Mouse (Mus musculus): ENCODE measurements at regions not wholly inside any gene's neighbourhood (a gene's known extent, or its start where the extent isn't known, plus 50 kb on each side); places are given as distances from the start of the nearest gene placed in this dataset.

DNA sequence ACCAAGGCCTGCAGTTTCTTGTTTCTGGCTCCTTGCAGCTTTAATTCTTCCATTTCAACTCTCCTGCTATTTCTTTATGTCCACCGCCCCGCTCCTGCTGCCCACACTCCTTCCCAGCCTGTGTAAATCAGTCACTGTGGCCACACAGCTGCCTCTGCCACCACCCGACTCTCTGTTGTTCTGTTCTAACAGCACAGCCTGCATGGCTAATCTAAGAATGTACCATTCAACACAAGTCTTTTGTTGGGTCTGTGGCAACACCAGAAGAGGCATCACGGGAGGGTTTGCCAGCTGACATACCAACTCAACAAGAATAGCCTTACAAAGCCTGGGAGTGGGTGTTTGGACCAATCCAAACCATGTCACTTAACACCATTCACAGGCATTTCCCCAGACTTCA is 264.9 kb upstream of the Pum3 start:
- no peak for DNase-seq
- Histone ChIP-seq H3K36me3 (ENCODE audit: control insufficient read depth, insufficient read depth, low read length) (no peaks in the 10 kb centered on the region), H3K27ac (ENCODE audit: control insufficient read depth, insufficient read depth, low read length) (no peak overlapping the region), H3K4me1 (replicated peaks; ENCODE audit: control insufficient read depth, insufficient read depth, low read length) (no peaks in the 10 kb centered on the region), H3K27me3 (ENCODE audit: control insufficient read depth, insufficient read depth, low read length) (no peaks in the 10 kb centered on the region), H3K4me3 (ENCODE audit: control insufficient read depth, insufficient read depth, low read length) (no peak overlapping the region)
- 94% methylated on average over 4 of the region's 4 CpGs for WGBS
- no peak for TF ChIP-seq POLR2A (IDR thresholded peaks at IDR 0.05; ENCODE audit: control insufficient read depth, extremely low read depth, insufficient read depth, low read length, poor library complexity)
- no peak for TF ChIP-seq CTCF (IDR thresholded peaks at IDR 0.05; ENCODE audit: borderline replicate concordance, control insufficient read depth, extremely low read depth, insufficient read depth, low read length, poor library complexity)

GRCm38 (mm10) chr19:27693706-27694105 is 264.1 kb upstream of the Pum3 start:
- no peak overlapping the region for H3K27ac ChIP-seq (ENCODE audit: control insufficient read depth, insufficient read depth, low read length)
- 85% methylated on average over 7 of the region's 7 CpGs for WGBS
- DNase-seq: peak; percentile 14
- no peaks in the 10 kb centered on the region for H3K36me3 ChIP-seq (ENCODE audit: control insufficient read depth, insufficient read depth, low read length)
- no peaks in the 10 kb centered on the region for H3K4me1 ChIP-seq (replicated peaks; ENCODE audit: control insufficient read depth, insufficient read depth, low read length)
- no peak overlapping the region for H3K4me3 ChIP-seq (ENCODE audit: control insufficient read depth, insufficient read depth, low read length)
- H3K27me3 ChIP-seq (ENCODE audit: control insufficient read depth, insufficient read depth, low read length): no peaks in the 10 kb centered on the region
- no peak for TF ChIP-seq POLR2A (IDR thresholded peaks at IDR 0.05; ENCODE audit: control insufficient read depth, extremely low read depth, insufficient read depth, low read length, poor library complexity)
- no peak for TF ChIP-seq CTCF (IDR thresholded peaks at IDR 0.05; ENCODE audit: borderline replicate concordance, control insufficient read depth, extremely low read depth, insufficient read depth, low read length, poor library complexity)

DNA sequence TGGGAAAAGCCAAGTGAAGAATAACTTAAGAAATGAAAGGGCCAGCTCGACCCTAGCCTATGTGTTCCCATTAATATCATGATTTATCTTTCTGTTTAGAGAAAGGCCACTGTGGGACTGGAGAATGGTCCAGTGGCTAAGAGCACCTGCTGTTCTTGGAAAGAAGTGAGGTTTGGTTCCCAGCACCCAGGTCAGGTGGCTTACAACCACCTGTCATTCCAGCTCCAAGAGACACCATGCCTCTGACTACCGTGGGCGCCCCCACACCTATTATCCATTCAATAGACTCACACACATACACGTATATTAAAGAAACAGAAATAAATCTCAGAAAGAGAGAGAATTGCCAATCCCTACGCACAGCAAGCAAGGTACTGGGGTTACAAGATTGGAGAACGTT is 263.3 kb upstream of the Pum3 start:
- Histone ChIP-seq H3K4me1 (replicated peaks; ENCODE audit: control insufficient read depth, insufficient read depth, low read length) (no peaks in the 10 kb centered on the region), H3K27ac (ENCODE audit: control insufficient read depth, insufficient read depth, low read length) (no peak overlapping the region), H3K36me3 (ENCODE audit: control insufficient read depth, insufficient read depth, low read length) (no peaks in the 10 kb centered on the region), H3K27me3 (ENCODE audit: control insufficient read depth, insufficient read depth, low read length) (no peaks in the 10 kb centered on the region), H3K4me3 (ENCODE audit: control insufficient read depth, insufficient read depth, low read length) (no peak overlapping the region)
- TF ChIP-seq POLR2A (IDR thresholded peaks at IDR 0.05; ENCODE audit: control insufficient read depth, extremely low read depth, insufficient read depth, low read length, poor library complexity) (no peak), CTCF (IDR thresholded peaks at IDR 0.05; ENCODE audit: borderline replicate concordance, control insufficient read depth, extremely low read depth, insufficient read depth, low read length, poor library complexity) (no peak)
- no peak for DNase-seq
- WGBS: 96% methylated on average over 6 of the region's 6 CpGs

DNA sequence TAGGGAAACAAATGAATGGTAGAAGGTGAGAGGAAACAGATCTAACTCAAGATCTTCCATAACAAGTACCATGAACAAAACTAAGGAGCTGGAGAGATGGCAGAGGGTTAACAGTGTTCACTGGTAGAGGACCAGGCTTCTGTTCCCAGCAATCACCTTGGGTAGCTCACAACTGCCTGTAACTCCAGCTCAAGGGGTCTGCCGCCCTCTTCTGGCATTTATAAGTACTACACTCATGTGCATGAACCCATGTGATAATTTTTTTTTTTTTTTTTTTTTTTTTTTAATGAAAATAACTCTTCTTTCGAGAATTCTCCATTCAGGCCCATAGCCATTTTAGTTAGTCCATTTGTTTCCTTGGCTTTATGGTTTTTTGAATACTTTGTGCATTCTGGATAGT is 253.8 kb upstream of the Pum3 start:
- H3K4me3 ChIP-seq (ENCODE audit: control insufficient read depth, insufficient read depth, low read length): no peak overlapping the region
- H3K27me3 ChIP-seq (ENCODE audit: control insufficient read depth, insufficient read depth, low read length): no peaks in the 10 kb centered on the region
- peak; percentile 12 for DNase-seq
- no peaks in the 10 kb centered on the region for H3K4me1 ChIP-seq (replicated peaks; ENCODE audit: control insufficient read depth, insufficient read depth, low read length)
- TF ChIP-seq POLR2A (IDR thresholded peaks at IDR 0.05; ENCODE audit: control insufficient read depth, extremely low read depth, insufficient read depth, low read length, poor library complexity) (no peak), CTCF (IDR thresholded peaks at IDR 0.05; ENCODE audit: borderline replicate concordance, control insufficient read depth, extremely low read depth, insufficient read depth, low read length, poor library complexity) (no peak)
- no peaks in the 10 kb centered on the region for H3K36me3 ChIP-seq (ENCODE audit: control insufficient read depth, insufficient read depth, low read length)
- H3K27ac ChIP-seq (ENCODE audit: control insufficient read depth, insufficient read depth, low read length): no peak overlapping the region
- WGBS: 71% methylated on average over 2 of the region's 2 CpGs

DNA sequence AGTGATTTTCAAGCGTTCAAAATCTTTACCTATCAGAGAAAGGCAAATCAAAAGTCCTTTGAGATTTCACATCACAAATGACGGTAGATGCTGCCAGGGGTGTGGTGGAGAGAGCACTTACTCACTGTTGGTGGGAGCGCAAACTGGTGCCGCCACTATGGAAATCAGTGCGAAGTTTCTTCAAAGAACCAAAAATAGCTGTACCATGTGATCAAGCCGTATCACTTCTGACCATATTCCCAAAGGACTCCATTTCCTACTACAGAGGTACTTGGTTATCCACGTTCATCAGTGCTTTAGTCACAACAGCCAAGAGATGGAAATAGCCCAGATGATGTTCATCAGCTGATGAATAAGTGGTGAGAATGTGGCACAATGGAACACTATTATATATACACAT is 249.8 kb upstream of the Pum3 start:
- no peak for DNase-seq
- no peak overlapping the region for H3K27ac ChIP-seq (ENCODE audit: control insufficient read depth, insufficient read depth, low read length)
- no peak for TF ChIP-seq CTCF (IDR thresholded peaks at IDR 0.05; ENCODE audit: borderline replicate concordance, control insufficient read depth, extremely low read depth, insufficient read depth, low read length, poor library complexity)
- TF ChIP-seq POLR2A (IDR thresholded peaks at IDR 0.05; ENCODE audit: control insufficient read depth, extremely low read depth, insufficient read depth, low read length, poor library complexity): no peak
- H3K27me3 ChIP-seq (ENCODE audit: control insufficient read depth, insufficient read depth, low read length): no peaks in the 10 kb centered on the region
- no peak overlapping the region for H3K4me3 ChIP-seq (ENCODE audit: control insufficient read depth, insufficient read depth, low read length)
- H3K36me3 ChIP-seq (ENCODE audit: control insufficient read depth, insufficient read depth, low read length): no peaks in the 10 kb centered on the region
- WGBS: 85% methylated on average over 7 of the region's 7 CpGs
- no peaks in the 10 kb centered on the region for H3K4me1 ChIP-seq (replicated peaks; ENCODE audit: control insufficient read depth, insufficient read depth, low read length)

- H3K27me3 ChIP-seq (ENCODE audit: control insufficient read depth, insufficient read depth, low read length): no peaks in the 10 kb centered on the region
- 85% methylated on average over 2 of the region's 2 CpGs for WGBS
- no peaks in the 10 kb centered on the region for H3K4me1 ChIP-seq (replicated peaks; ENCODE audit: control insufficient read depth, insufficient read depth, low read length)
- DNase-seq: no peak
- no peak overlapping the region for H3K27ac ChIP-seq (ENCODE audit: control insufficient read depth, insufficient read depth, low read length)
- no peak overlapping the region for H3K4me3 ChIP-seq (ENCODE audit: control insufficient read depth, insufficient read depth, low read length)
- H3K36me3 ChIP-seq (ENCODE audit: control insufficient read depth, insufficient read depth, low read length): no peaks in the 10 kb centered on the region
- TF ChIP-seq CTCF (IDR thresholded peaks at IDR 0.05; ENCODE audit: borderline replicate concordance, control insufficient read depth, extremely low read depth, insufficient read depth, low read length, poor library complexity) (no peak), POLR2A (IDR thresholded peaks at IDR 0.05; ENCODE audit: control insufficient read depth, extremely low read depth, insufficient read depth, low read length, poor library complexity) (no peak)
Observed at GRCm38 (mm10) chr19:27672679-27673190, 243.1 kb upstream of the Pum3 start.

- Histone ChIP-seq H3K27me3 (ENCODE audit: control insufficient read depth, insufficient read depth, low read length) (no peaks in the 10 kb centered on the region), H3K4me1 (replicated peaks; ENCODE audit: control insufficient read depth, insufficient read depth, low read length) (no peaks in the 10 kb centered on the region), H3K27ac (ENCODE audit: control insufficient read depth, insufficient read depth, low read length) (no peak overlapping the region), H3K4me3 (ENCODE audit: control insufficient read depth, insufficient read depth, low read length) (no peak overlapping the region), H3K36me3 (ENCODE audit: control insufficient read depth, insufficient read depth, low read length) (no peaks in the 10 kb centered on the region)
- no peak for TF ChIP-seq CTCF (IDR thresholded peaks at IDR 0.05; ENCODE audit: borderline replicate concordance, control insufficient read depth, extremely low read depth, insufficient read depth, low read length, poor library complexity)
- no peak for TF ChIP-seq POLR2A (IDR thresholded peaks at IDR 0.05; ENCODE audit: control insufficient read depth, extremely low read depth, insufficient read depth, low read length, poor library complexity)
- no peak for DNase-seq
- WGBS: 78% methylated on average over 2 of the region's 2 CpGs
Observed at GRCm38 (mm10) chr19:27663296-27663695, 233.7 kb upstream of the Pum3 start.

Data from thymus, adult 2 months (tissue).